Mouse (Mus musculus): ENCODE results near the gene Gm16440. TPM values are rescaled to one million over a fixed set of nuclear protein-coding genes. Genes with fewer than 3 reads are reported as not detected.
"Not testable (repeated sequence)": the region's sequence is repeated elsewhere in the genome, so short reads cannot be mapped to it uniquely, and the experiment has no call there.

Gene Gm16440
- not detected in 2 replicates for polyA plus RNA-seq (2014; fragmentation: Nextera tagmentation; extraction: Ambion mirVana)

GRCm38 (mm10) chr14:6390219-6390618 is at the start of gene Gm16440:
TSS of gene Gm16440 (minus strand) at chr14:6390319.
- not testable (repeated sequence) for DNase-seq; H3K4me1 ChIP-seq (ENCODE audit: insufficient read depth); H3K27me3 ChIP-seq (ENCODE audit: insufficient read depth, low read length); H3K36me3 ChIP-seq (ENCODE audit: insufficient read depth); H3K9ac ChIP-seq; H3K9me3 ChIP-seq (ENCODE audit: low read depth, low read length); H3K27ac ChIP-seq (ENCODE audit: low read depth); H3K4me3 ChIP-seq (ENCODE audit: low read depth, low read length); H3K4me2 ChIP-seq; ATAC-seq (ENCODE audit: insufficient read depth)
- 83% methylated on average over 2 of the region's 4 CpGs for WGBS

DNA sequence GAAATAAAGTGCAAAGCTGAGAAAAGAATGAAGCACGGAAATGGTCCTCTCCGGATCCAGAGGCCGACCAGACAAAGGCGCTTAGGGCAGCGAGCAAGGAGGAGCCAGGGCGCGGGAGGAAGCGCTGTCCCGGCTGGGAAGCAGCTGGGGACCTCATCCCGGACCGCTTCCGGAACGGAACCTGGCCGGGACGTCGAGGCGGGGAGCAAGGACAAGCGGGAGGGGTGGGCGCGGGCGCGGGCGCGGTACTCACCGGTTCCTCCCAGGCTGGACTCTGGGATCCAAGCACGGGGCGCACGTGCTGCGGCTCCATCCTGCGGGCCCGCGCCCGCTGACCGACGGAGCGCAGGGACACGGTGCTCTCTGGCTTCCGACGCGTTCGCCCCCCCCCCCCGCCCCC is 36.6 kb upstream of the Gm16440 start:
- not testable (repeated sequence) for H3K27ac ChIP-seq (ENCODE audit: low read depth); H3K9ac ChIP-seq; ATAC-seq (ENCODE audit: insufficient read depth); H3K27me3 ChIP-seq (ENCODE audit: insufficient read depth, low read length); H3K4me1 ChIP-seq (ENCODE audit: insufficient read depth); H3K4me2 ChIP-seq; H3K9me3 ChIP-seq (ENCODE audit: low read depth, low read length); H3K36me3 ChIP-seq (ENCODE audit: insufficient read depth); H3K4me3 ChIP-seq (ENCODE audit: low read depth, low read length); DNase-seq
- WGBS, result 17% methylated on average over 18 of the region's 42 CpGs

GRCm38 (mm10) chr14:6426353-6426752 is 36.2 kb upstream of the Gm16440 start:
- H3K27ac ChIP-seq (ENCODE audit: low read depth); H3K9me3 ChIP-seq (ENCODE audit: low read depth, low read length); H3K9ac ChIP-seq; H3K4me3 ChIP-seq (ENCODE audit: low read depth, low read length); H3K27me3 ChIP-seq (ENCODE audit: insufficient read depth, low read length); ATAC-seq (ENCODE audit: insufficient read depth); H3K4me1 ChIP-seq (ENCODE audit: insufficient read depth); DNase-seq; H3K36me3 ChIP-seq (ENCODE audit: insufficient read depth): not testable (repeated sequence)
- WGBS, result 19% methylated on average over 19 of the region's 22 CpGs
- peak overlapping the region; percentile 32; the same call in 1 of the 2 replicates for H3K4me2 ChIP-seq

- WGBS, result no CpG with 5 or more reads among the region's 2 CpGs
- DNase-seq, result not testable (repeated sequence)
Measured at GRCm38 (mm10) chr14:6412382-6412781, 22.3 kb upstream of the Gm16440 start, which contains the start of gene Gm3591. TSS of gene Gm3591 (minus strand) at chr14:6412482.

DNA sequence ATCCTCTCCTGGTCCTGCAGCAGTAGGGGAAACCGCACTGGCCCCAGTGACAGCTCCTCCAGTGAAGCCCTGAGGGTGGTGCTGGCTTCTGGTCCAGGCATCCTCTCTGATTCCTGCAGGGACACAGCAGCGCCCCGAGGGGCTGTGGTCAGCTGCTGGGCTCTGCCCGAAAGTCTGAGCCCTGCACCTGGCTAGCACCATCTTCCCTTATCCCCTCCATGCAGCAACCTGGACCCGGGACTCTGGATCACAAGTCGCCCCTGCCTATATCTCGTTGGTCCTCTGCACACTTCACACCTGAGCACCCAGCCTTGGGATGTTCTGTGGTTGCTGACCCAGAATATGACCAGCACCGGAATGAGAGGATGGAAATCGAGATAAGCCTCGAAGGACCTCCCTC is 46.5 kb downstream of the Gm16440 start, which contains the start of gene Gm3618:
Gene Gm3618 (minus strand): TSS at position 101 of the 400 bp plus-strand sequence.
- H3K27me3 ChIP-seq (ENCODE audit: insufficient read depth, low read length); H3K4me2 ChIP-seq; H3K4me1 ChIP-seq (ENCODE audit: insufficient read depth); H3K9ac ChIP-seq; H3K4me3 ChIP-seq (ENCODE audit: low read depth, low read length); H3K9me3 ChIP-seq (ENCODE audit: low read depth, low read length); H3K36me3 ChIP-seq (ENCODE audit: insufficient read depth); H3K27ac ChIP-seq (ENCODE audit: low read depth); DNase-seq; ATAC-seq (ENCODE audit: insufficient read depth): not testable (repeated sequence)
- no CpG with 5 or more reads among the region's 10 CpGs for WGBS

More at GRCm38 (mm10) chr14:6412382-6412781, 22.3 kb upstream of the Gm16440 start, which contains the start of gene Gm3591:
- H3K9me3 ChIP-seq (ENCODE audit: low read depth, low read length); H3K4me2 ChIP-seq; H3K27ac ChIP-seq (ENCODE audit: low read depth); ATAC-seq (ENCODE audit: insufficient read depth); H3K4me1 ChIP-seq (ENCODE audit: insufficient read depth); H3K36me3 ChIP-seq (ENCODE audit: insufficient read depth); H3K9ac ChIP-seq; H3K4me3 ChIP-seq (ENCODE audit: low read depth, low read length); H3K27me3 ChIP-seq (ENCODE audit: insufficient read depth, low read length): not testable (repeated sequence)

Other genes starting within 250 kb of the Gm16440 start
- gene Gm21560, start 171.0 kb downstream of the Gm16440 start, polyA plus RNA-seq (2014; fragmentation: Nextera tagmentation; extraction: Ambion mirVana), result not detected in 2 replicates
- gene Gm3411, start 103.1 kb downstream of the Gm16440 start, polyA plus RNA-seq (2014; fragmentation: Nextera tagmentation; extraction: Ambion mirVana), result 1.2 and 1.4 TPM in 2 replicates
- gene Gm21103, start 85.5 kb downstream of the Gm16440 start, polyA plus RNA-seq (2014; fragmentation: Nextera tagmentation; extraction: Ambion mirVana), result not detected in 2 replicates
- gene Gm3618, start 46.6 kb downstream of the Gm16440 start, polyA plus RNA-seq (2014; fragmentation: Nextera tagmentation; extraction: Ambion mirVana), result not detected in 2 replicates
- 0.42 and 0.70 TPM in 2 replicates for gene Gm3591, start 22.2 kb upstream of the Gm16440 start, polyA plus RNA-seq (2014; fragmentation: Nextera tagmentation; extraction: Ambion mirVana)
- not detected in 2 replicates for gene Gm3594, start 54.3 kb upstream of the Gm16440 start, polyA plus RNA-seq (2014; fragmentation: Nextera tagmentation; extraction: Ambion mirVana)
- gene Gm8356, start 147.0 kb upstream of the Gm16440 start, polyA plus RNA-seq (2014; fragmentation: Nextera tagmentation; extraction: Ambion mirVana), result not detected in 2 replicates
- 0.37 TPM in 1 of 2 replicates, not detected in the other for gene Gm3629, start 200.3 kb upstream of the Gm16440 start, polyA plus RNA-seq (2014; fragmentation: Nextera tagmentation; extraction: Ambion mirVana)
- gene Gm3460, start 232.1 kb upstream of the Gm16440 start, polyA plus RNA-seq (2014; fragmentation: Nextera tagmentation; extraction: Ambion mirVana), result not detected in 2 replicates